Mouse (Mus musculus) thymus, adult 18-20 months (tissue): ENCODE results near the gene Cit.
A peak's percentile ranks its signal among the peaks of the same experiment; 100 is the strongest.

Source experiments
- DNase-seq, 2 experiments: peaks; one replicate each; pipeline ENCODE4 v3.0.0; 2022; ENCODE audit warnings: mixed read lengths in 2 of 2

The Cit gene

GRCm38 (mm10) chr5:116014237-116014636 is 169.2 kb downstream of the Cit start:
- DNase-seq: no peak

DNA sequence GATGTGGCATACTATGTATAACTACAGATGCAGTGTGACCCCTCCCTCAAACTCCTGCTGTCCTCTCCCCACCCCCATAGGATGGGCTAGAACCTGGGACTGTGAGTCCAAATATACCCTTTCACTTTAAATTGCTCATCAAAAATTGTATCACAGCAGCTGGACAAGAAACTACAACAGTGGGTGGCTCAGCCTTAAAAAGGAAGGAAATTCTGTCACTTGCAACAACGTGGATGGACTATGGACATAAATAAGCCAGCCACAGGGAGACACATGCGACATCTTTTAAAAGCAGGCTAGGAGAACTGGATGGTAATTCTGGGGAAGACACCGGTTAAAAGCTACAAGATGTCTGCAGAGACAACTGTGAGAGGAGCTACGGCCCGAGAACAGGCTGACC is 171.5 kb downstream of the Cit start:
- no peak for DNase-seq

- no peak for DNase-seq
These were observed 172.3 kb downstream of the Cit start for GRCm38 (mm10) chr5:116017391-116017790.

DNA sequence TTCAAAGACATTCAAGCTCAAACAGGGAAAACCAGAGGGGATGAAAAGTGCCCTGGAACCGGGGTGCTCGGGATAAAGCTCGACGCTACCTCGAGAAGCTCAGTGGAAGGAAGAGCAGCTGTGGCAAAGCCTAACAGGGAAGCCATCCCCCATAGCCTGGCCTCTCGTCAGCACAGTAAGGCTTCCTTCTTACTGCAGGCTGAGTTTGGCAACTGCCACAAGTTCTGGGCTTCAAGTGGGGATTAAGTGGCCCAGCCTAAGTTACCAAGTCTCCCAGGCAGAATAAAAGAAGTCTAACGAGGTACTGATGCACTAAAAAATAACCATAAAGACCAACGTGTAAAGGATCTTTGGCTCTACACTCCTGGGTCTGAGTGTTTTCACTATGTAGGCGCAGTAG is 173.1 kb downstream of the Cit start:
- DNase-seq: no peak

DNA sequence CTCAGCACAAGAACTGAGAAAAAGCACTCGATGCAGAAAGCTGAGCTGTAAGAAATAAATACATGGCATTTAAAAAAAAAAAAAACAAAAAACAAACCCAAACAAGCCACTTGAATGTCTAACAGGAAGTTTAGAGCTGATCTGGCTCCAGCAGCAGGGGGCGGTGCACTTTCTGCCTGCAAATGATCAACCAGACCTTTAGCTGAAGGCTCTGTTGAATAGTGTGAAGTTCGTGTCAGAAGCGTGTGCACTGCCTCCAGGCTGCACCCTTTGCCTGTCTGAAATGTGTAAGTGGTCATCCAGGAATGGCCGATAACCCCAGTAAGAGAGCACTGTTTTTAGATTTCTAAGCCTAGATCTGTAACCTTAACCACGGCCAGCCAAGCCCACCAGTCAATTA is 173.7 kb downstream of the Cit start:
- DNase-seq: no peak

DNA sequence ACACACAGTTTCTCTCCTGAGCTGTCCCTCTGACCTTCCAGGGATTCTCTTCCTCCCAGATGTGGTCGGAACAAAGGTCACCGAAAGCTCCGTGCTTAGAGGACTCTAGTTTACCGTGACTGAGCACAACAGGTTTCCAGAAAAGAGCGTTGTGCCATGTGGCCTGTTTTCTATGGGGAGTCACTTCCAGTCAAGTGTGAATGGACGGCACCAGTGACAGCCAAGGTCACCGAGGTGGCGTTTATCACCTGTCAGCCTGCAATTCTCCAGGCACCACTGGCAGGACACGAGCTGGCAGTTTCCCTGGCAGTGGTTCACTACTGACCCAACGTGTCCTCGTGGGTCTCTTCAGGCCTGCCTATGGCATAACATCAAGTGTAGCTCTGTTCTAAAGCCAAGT is 174.3 kb downstream of the Cit start:
- DNase-seq: no peak

GRCm38 (mm10) chr5:116021552-116021951 is 176.5 kb downstream of the Cit start:
- no peak for DNase-seq

DNA sequence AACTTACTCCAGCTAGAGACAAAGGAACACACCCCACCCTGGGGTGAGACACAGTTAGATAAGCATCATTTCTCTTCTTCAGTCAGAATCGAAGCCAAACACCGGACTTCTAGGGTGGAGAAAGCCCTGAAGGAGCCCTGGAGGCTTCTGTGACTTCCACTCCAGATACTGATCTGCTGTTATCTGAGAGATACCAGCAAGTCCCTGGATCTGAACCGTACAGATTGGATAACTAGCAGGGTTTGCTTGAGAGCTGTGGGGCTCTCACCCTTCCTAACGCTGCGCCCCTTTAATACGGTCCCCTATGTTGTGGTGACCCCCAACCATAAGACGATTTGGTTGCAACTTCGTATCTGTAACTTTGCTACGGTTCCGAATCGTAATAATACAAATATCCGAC is 177.1 kb downstream of the Cit start:
- DNase-seq: no peak

- no peak for DNase-seq
These were observed 177.7 kb downstream of the Cit start for GRCm38 (mm10) chr5:116022658-116023200.

- no peak for DNase-seq
These were observed 178.2 kb downstream of the Cit start for GRCm38 (mm10) chr5:116023251-116023661.

GRCm38 (mm10) chr5:116023821-116024284 is 178.8 kb downstream of the Cit start:
- no peak for DNase-seq

DNA sequence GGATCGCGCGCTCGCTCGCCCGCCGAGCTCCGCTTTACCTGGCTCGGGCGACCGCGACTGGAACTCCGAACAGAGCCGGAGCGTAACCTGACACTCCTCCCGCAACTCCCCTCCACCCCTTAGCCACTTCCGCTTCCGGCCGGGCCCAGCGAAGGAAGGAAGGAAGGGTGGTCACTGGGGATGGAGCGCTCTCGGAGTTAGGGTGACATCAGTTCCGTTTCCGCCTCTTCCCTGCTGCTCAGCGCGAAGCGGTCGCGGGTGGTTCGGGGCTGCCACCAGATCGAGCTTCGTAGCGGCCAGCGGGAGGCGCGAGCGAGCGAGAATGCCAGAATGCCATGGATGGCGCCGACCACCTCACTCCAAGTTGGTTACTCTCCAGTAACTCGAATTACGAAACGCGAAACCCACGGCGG is 179.3 kb downstream of the Cit start, which contains the start of gene Prkab1:
Gene Prkab1 (minus strand): TSS at position 182 of the 413 bp plus-strand sequence.
- peak; percentile 90 to 94 for DNase-seq

DNA sequence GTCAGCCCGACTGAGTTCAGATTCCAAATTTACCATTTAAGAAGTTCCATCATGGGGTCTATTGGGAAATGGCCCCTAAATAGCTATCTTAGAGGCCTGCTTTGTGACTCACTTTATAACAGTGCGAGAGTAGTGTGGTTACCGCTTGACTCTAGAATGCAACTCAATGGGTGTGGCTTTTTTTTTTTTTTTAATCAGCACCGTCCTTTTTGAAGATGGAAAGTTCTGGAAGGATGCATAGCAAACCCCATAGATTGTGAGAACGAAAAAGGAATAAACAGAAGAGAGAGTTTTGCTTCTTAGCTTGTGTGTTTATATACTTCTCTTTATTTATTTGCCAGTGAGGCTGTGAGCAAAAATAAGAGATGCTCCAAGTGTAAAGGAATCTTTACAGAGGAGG is 181.0 kb downstream of the Cit start:
- no peak for DNase-seq

DNA sequence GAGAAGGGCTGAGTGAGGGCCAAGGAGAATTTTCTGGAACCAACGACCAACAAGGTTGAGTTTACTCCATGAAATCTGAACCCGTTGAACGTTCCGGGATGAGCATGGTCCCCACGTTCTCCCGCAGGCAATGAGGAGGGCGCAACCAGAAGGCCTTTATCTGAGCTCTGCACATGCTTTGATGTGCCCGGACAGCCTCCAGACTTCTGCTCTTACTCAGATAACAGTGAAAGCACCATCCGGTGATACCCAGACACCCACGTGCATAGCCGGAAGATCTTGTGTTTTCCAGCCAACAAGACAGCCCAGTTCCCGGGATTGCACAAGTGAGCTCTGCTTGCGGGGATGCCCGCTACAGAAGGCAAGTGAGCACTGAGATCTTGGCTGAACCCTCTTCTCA is 181.5 kb downstream of the Cit start:
- DNase-seq: no peak

GRCm38 (mm10) chr5:116029071-116029470 is 184.0 kb downstream of the Cit start:
- peak; percentile 57 to 67 for DNase-seq

DNA sequence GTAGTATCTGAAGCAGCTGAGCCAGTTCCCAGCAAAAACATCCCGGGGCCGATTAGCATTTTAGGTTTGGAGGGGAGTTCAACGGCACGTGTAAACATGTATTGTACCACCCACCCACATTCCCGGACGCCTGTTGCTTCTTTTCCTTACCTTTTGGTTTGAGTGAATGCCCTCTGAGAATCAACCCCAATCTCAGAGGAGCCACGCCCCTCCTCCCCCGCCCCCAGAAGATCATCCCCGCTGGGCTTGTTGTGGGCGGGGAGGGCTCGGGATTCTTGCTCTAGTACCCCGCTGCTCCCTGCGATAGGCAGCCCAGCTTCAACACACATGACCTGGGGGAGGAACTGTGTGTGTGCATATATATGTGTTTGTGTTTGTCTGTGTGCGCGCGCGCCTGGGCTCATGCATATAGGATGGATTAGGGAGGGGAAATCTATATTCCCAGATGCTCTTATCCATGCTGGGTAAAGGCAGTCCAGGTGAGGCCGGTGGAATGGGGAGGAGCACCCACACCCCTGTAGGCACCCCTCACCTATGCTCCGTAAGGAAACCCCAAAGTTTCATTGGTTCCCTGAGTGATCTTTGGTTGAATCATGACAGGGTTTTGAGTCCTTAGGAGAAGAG is 185.6 kb downstream of the Cit start:
- peak in 1 of 2 experiments; percentile 15 for DNase-seq

DNA sequence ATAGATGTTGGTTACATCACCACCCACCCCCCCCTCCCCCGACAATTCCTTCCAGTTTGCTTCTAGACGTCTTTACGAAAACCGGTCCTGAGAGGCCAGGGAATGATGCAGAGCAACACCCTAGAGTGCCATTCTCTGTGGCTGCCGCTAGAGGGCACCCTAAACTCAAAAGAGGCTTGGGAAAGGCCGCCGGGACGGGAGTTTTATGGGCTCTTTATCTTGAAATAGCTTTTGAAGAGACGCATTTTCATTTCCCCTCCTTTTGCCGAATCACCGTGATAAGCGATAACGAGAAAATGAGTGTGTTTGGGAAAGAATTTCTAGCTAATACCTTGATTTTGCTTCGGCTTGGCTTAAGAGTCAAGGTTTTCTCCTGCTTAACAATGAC is 186.1 kb downstream of the Cit start:
- DNase-seq: peak; percentile 25 to 31

DNA sequence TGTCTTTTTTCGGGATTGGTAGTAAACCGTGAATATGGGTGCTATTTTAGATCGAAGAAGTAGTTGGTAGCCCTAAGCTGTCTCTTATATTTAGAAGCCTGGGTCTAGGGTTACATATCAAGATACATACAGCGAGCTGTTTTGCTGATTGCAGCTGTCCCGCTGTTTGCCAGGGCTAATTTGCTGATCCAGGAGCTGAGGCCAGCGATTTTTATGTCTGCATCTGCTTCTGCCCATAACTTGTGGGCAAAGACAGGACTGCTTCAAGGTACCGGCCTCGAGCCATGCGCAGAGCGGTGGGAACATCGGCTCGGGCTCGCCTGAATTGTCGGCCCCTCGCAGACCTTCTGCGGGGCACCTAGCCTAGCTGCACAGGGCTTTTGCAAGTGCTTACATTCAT is 191.4 kb downstream of the Cit start:
- DNase-seq: no peak

GRCm38 (mm10) chr5:116037731-116038130 is 192.7 kb downstream of the Cit start:
- no peak for DNase-seq

- DNase-seq: no peak
These were observed 194.6 kb downstream of the Cit start for GRCm38 (mm10) chr5:116039706-116040105.

- no peak for DNase-seq
These were observed 197.2 kb downstream of the Cit start for GRCm38 (mm10) chr5:116042241-116042640.

DNA sequence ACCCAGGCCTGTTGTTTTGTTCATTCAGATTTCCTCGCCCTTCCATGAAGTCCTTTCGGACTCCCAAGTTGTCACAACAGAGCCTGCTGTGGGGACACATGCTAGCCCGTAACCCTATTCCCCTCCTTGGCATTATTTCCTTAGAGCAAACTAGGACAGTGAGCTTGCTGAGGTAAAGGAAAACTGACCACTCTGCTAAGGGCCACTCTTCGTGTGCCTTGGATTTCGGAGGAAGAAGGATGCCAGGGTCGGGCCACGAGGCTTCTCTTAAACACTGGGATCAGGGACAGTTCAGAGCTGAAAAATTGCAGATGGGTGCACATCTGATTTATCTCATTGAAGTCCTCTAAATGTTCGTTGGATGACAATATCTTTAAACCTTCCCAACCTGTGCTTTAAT is 200.5 kb downstream of the Cit start:
- DNase-seq: no peak

DNA sequence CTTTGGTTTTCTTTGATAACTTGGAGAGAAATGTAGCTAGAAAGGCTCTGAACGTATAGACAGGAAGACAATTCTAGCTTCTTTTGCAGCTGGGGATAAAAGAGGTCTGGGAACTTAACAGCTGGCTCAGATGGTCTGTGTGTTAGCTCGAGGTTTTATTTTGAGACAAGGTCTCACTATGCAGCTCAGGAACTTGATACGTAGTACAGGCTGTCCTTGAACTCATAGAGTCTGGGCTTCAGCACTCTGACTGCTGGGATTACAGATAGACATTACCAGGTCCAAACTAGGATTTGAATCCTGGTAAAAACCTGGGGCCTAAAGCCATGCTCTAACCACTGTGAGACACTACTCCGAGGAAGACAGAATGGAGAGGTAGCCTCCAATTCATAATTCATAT is 201.2 kb downstream of the Cit start:
- no peak for DNase-seq

- DNase-seq: no peak
These were observed 203.2 kb downstream of the Cit start for GRCm38 (mm10) chr5:116048321-116048720.

- DNase-seq: no peak
These were observed 204.7 kb downstream of the Cit start for GRCm38 (mm10) chr5:116049821-116050220.
